Mouse (Mus musculus) stomach, embryonic 16.5 days (tissue): Measurements from ENCODE around the gene Trpv3. TPM values are rescaled to one million over a fixed set of nuclear protein-coding genes. Genes with fewer than 3 reads are reported as not detected.
"Not testable (repeated sequence)": the region's sequence is repeated elsewhere in the genome, so short reads cannot be mapped to it uniquely, and the experiment has no call there.

Experiments used
- ATAC-seq: fragments of 200-750 bp; cut with Nextera tagmentation; 2 replicates; pipeline ENCODE4 v1.8.0; 2017; ENCODE audit warnings: moderate number of reproducible peaks, moderate TSS enrichment; ENCODE audit not compliant: insufficient read depth, low FRiP score
- H3K27ac ChIP-seq: fragments of 300-500 bp; sonication (generic); 2 replicates; pipeline ENCODE4 v1.5.1; 2014; ENCODE audit warnings: low read length
- H3K27me3 ChIP-seq: fragments of 300-500 bp; sonication (generic); 2 replicates; pipeline ENCODE4 v1.6.1; 2014; ENCODE audit warnings: low read length, control low read depth, mixed read lengths; ENCODE audit not compliant: control insufficient read depth, insufficient read depth
- H3K36me3 ChIP-seq: fragments of 300-500 bp; sonication (generic); 2 replicates; pipeline ENCODE4 v1.6.1; 2014; ENCODE audit warnings: low read length; ENCODE audit not compliant: control insufficient read depth, insufficient read depth
- H3K4me1 ChIP-seq: fragments of 300-500 bp; sonication (generic); 2 replicates; pipeline ENCODE4 v1.6.1; 2014; ENCODE audit warnings: low read length, control low read depth, mixed read lengths; ENCODE audit not compliant: control insufficient read depth, insufficient read depth
- H3K4me2 ChIP-seq: fragments of 300-500 bp; sonication (generic); 2 replicates; pipeline ENCODE4 v1.6.1; 2014; ENCODE audit warnings: low read depth, low read length, mixed read lengths
- H3K4me3 ChIP-seq: fragments of 300-500 bp; sonication (generic); replicated peaks from 2 replicates; pipeline ENCODE4 v1.5.1; 2014; ENCODE audit warnings: mild to moderate bottlenecking, low read length
- H3K9ac ChIP-seq: fragments of 300-500 bp; sonication (generic); 2 replicates; pipeline ENCODE4 v1.6.1; 2014; ENCODE audit warnings: low read length
- H3K9me3 ChIP-seq: fragments of 300-500 bp; sonication (generic); replicated peaks from 2 replicates; pipeline ENCODE4 v1.6.1; 2016; ENCODE audit warnings: low read length, control low read depth; ENCODE audit not compliant: control insufficient read depth
- WGBS: fragments of 180-500 bp; shearing (Covaris S2); extraction: QIAGEN DNeasy Blood & Tissue Kit; methylation state at CpG from one replicate; pipeline ENCODE4 v1.1.7; 2014; 5-methylcytosine and 5-hydroxymethylcytosine counted together
- polyA plus RNA-seq: library from polyadenylated mRNA; unstranded; fragments of >200 nt; fragmentation: Nextera tagmentation; extraction: Ambion mirVana; gene quantifications from 2 replicates; pipeline ENCODE4 v1.2.1, GENCODE M21; 2015

Trpv3 gene
- polyA plus RNA-seq, 1 experiment from 2014 or later = 0.40 TPM

DNA sequence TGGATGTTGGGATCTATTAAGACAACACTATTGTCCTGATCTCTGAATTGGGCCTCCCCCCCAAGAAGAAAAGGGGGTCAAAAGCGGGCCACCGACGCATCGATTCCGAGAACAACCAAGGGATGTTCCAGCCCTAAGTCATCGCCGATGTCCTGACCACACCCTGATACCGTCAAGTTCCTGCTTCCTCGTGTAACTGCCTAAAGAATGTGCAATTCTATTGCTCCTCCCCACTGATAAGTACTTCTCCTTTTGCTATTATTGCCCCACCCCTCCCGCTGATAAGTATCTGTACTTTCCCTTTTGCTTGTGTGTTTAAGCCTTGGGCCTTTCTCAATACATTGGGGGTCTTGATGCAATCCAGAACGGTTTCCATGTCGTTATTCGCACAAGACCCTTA lies 53.9 kb downstream of the Trpv3 start:
- not testable (repeated sequence) for H3K36me3 ChIP-seq, H3K27ac ChIP-seq, H3K27me3 ChIP-seq, H3K9me3 ChIP-seq, H3K4me1 ChIP-seq, ATAC-seq, H3K4me3 ChIP-seq, H3K9ac ChIP-seq, H3K4me2 ChIP-seq
- 91% methylated on average over 13 of the region's 13 CpGs for WGBS

DNA sequence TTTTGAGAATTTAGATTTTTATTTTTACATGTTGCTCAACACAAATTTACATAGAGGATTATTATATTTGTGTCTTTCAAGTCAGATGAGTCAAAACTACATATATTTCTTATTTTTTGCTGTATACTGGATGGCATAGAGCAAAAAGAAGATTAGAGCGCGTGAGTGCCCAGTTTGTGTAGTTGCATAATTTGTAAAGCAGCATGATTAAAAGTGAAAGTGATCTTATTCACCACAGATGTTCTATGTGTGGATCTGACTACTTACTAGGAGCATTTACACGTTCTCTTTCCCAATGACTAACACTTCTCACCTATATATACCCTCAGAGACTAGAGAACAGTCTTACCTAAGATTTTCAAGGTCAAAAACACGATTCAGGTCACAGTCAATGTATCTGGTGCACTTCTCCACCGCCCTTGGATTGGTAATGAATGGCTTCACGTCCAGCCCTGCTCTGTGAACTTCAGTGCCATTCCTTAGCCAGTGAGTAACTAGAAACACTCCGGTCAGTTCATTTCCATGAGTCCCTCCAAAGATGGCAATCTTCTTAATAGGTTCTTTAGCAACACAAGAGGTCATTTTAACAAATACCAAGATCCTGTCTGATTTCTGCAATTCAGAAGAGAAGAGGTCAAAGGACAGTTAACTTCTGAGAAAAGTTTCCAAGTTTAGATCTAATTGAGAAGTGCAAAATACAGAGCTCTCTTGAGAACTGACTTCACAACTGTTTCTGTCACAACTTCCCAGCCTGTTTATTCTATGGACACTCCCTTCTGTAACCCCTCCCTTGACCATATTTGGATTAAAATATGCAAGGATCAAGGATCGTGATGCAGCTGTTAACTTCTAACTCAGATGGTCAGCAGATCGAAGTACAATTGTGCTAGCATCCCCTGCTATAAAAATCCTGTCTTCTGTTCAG lies 57.0 kb downstream of the Trpv3 start:
- WGBS = 58% methylated on average over 9 of the region's 9 CpGs
- H3K27ac ChIP-seq = no peak overlapping the region; the same call in 1 of the 2 replicates
- H3K36me3 ChIP-seq = no peaks in the 10 kb centered on the region
- peaks cover 12% of the 10 kb centered on the region; the same call in 1 of the 2 replicates for H3K4me1 ChIP-seq
- H3K27me3 ChIP-seq = no peaks in the 10 kb centered on the region
- peak overlapping the region; percentile 9; the same call in 1 of the 2 replicates for H3K4me3 ChIP-seq
- H3K9ac ChIP-seq = no peak overlapping the region
- no peak for ATAC-seq
- H3K9me3 ChIP-seq = no peaks in the 10 kb centered on the region
- peak overlapping the region; percentile 31 for H3K4me2 ChIP-seq

DNA sequence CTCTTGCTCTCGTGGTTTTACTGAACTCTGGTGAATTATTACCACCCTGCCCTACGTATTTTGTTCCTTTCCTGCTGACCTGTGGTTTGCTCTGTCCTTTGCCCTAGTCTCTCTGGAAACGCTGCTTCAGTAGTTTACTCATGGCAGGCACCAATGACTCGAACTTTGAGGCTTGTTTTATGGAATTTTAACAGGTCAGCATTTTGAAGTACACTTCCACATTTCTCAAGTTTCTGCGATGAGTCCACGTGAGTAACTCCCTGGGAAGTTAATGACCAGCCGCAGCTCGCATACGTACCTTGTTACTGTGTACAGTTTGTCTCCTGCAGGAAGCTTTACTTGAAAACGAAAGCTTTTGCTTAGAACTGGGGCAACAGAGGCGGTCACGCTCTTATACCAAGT lies 59.3 kb downstream of the Trpv3 start:
- peak; percentile 73; the same call in 1 of the 2 replicates for ATAC-seq
- H3K4me1 ChIP-seq = peaks cover 12% of the 10 kb centered on the region; the same call in 1 of the 2 replicates
- peak overlapping the region; percentile 54 for H3K27ac ChIP-seq
- H3K36me3 ChIP-seq = no peaks in the 10 kb centered on the region
- peak overlapping the region; percentile 28 for H3K4me3 ChIP-seq
- H3K4me2 ChIP-seq = peak overlapping the region; percentile 40
- H3K9me3 ChIP-seq = no peaks in the 10 kb centered on the region
- H3K9ac ChIP-seq = no peak overlapping the region
- WGBS = 20% methylated on average over 12 of the region's 12 CpGs
- no peaks in the 10 kb centered on the region for H3K27me3 ChIP-seq

DNA sequence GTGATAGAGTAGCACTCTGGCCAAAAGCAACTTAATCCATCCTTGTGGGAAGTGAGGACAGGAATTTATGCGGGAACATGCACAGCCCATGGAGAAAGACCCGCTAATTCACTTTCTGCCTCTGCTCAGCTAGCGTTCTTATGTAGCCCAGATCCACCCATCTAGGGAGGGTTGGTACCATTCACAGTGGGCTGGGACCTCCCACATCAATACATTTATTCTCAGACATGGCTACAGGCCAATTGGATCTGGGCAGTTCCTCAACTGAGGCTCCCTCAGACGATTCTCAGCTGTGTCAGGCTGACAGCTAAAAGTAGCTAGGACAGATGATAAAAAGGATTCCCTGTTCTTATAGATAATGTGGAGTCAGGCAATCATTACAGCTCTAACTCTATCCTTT lies 60.2 kb downstream of the Trpv3 start:
- WGBS = 49% methylated on average over 4 of the region's 4 CpGs
- Histone ChIP-seq H3K27me3 (no peaks in the 10 kb centered on the region), H3K27ac (peak overlapping the region; percentile 21; the same call in 1 of the 2 replicates)

DNA sequence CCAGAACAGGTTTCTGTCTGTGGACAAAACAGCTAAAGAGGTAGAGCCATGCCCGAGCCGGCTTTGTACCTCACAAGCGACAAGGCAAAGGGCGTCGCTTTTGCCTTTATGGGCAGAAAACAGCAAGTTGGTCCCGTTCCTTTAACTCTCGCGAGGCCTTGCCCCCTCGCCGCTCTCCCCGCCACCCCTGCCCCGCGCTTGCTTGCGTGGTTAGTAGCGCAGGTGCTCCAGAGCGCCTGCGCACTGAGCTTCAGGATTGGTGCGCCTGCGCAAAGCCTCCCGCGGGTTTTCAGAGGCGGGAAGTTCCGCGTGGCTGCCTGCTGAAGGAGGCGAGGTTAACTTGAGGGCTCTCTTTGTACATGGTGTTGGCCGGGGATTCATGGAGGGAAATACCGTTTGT lies 62.3 kb downstream of the Trpv3 start, which contains the start of the genes Aspa, Gm49340 and Spata22:
Gene Aspa (minus strand): TSS at position 155 of the 400 bp plus-strand sequence.
Gene Gm49340 (plus strand): TSS at position 300 of the 400 bp plus-strand sequence.
Gene Spata22 (plus strand): TSS at position 300 of the 400 bp plus-strand sequence.
- Histone ChIP-seq H3K9ac (no peak within 1 kb of the TSS), H3K4me2 (no peak within 1 kb of the TSS), H3K27ac (no peak within 1 kb of the TSS), H3K27me3 (no peaks in the 10 kb centered on the region), H3K9me3 (no peaks in the 10 kb centered on the region), H3K36me3 (no peaks in the 10 kb centered on the region), H3K4me3 (no peak within 1 kb of the TSS), H3K4me1 (peaks cover 8% of the 10 kb centered on the region; the same call in 1 of the 2 replicates)
- WGBS = 78% methylated on average over 27 of the region's 27 CpGs
- no peak for ATAC-seq

More for the DNA sequence above, 60.2 kb downstream of the Trpv3 start:
- H3K4me2 ChIP-seq = peak overlapping the region; percentile 40; the same call in 1 of the 2 replicates
- H3K36me3 ChIP-seq = no peaks in the 10 kb centered on the region
- H3K9me3 ChIP-seq = no peaks in the 10 kb centered on the region
- H3K4me3 ChIP-seq = no peak overlapping the region
- no peak overlapping the region for H3K9ac ChIP-seq
- peak; percentile 74; the same call in 1 of the 2 replicates for ATAC-seq
- peaks cover 12% of the 10 kb centered on the region; the same call in 1 of the 2 replicates for H3K4me1 ChIP-seq

DNA sequence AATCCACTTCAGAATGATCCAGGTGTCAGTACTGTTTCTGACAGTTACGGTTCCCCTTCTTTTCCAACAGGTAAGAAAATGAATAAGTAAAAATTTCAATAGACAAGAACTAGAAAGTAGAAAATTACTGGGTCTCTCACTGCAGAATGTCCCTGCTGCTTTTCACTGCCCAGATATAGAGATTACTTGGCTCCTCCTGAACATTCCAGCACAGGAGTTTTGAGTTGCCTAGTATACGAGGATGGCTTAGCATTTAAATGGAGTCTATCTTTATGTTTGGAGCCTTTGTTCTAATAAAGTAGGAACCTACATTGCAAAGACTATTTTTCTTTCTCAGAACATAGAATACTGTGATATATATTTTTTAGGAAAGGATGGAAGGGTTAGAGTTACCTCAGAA lies 66.2 kb downstream of the Trpv3 start:
- Histone ChIP-seq H3K4me3 (no peak overlapping the region), H3K4me1 (no peaks in the 10 kb centered on the region), H3K9ac (no peak overlapping the region), H3K9me3 (no peaks in the 10 kb centered on the region), H3K27me3 (no peaks in the 10 kb centered on the region), H3K27ac (no peak overlapping the region), H3K4me2 (no peak overlapping the region), H3K36me3 (no peaks in the 10 kb centered on the region)
- no peak for ATAC-seq
- 74% methylated on average over 2 of the region's 2 CpGs for WGBS

DNA sequence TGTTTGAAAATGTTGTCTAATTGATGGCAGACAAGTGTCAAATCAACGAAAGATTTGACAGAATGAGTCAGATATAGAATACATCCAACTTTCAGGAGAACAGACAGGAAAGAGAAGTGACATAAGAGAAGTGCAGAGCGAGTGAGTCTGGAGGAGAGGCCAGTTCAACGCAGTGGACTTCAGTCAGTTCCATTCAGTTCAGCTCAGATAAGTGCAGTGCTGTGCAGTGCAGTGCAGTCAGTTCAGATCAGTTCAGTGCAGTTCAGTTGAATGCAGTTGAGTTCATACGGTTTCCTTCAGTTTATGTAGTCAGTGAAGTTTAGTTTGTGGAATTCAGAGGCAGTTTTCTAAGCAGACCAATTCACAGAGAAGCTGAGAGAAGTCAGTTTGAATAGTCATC lies 69.7 kb downstream of the Trpv3 start:
- Histone ChIP-seq H3K9me3 (no peaks in the 10 kb centered on the region), H3K36me3 (no peaks in the 10 kb centered on the region), H3K4me2 (no peak overlapping the region), H3K4me3 (no peak overlapping the region), H3K27ac (no peak overlapping the region), H3K9ac (no peak overlapping the region), H3K27me3 (no peaks in the 10 kb centered on the region), H3K4me1 (no peaks in the 10 kb centered on the region)
- WGBS = 63% methylated on average over 4 of the region's 4 CpGs
- no peak for ATAC-seq
